ENCODE assay signal across 9 mouse cellular contexts in the genomic region with DNA sequence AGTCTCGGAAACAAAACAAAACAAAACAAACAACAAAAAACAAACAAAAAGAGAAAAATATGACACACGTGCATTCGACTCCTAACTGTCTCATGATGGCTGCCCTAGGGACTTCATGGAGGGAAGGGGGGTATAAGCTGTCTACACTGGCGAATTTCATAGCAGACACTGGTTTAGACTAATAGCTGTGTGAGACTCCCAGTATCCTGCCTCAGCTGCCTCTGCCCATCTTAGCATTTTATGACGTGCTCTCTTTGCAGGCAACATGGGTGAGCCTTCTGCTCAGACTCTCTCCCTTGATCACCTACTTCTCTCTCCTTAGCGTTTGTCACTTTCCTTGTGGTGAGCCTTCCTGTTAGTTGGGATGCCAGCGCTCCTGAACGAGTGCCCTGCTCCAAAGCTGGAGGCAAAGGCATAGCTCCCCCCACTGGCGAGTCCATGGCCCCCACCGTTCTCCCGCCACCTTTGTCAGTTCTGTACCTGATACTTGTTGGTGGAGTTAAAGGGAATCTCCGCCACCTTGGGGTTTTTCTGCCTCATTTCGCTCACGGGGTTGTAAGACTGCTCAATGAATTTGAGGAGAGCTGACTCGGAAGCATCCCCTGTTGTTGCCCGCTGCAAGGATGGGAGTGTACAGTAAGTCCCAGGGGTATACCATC. TPM values are rescaled to one million over a fixed set of nuclear protein-coding genes. Genes with fewer than 3 reads are reported as not detected.
DNase-seq lines count a peak whose midpoint lies in the region; ATAC-seq and TF ChIP-seq lines count a peak whose summit lies in the region.
"Had no signal": no experiment of that assay in that cellular context is flagged by ENCODE, and none has a peak within 500 bp of the region (broad histone marks: within the 10 kb centered on the region; RNA-seq: fewer than 3 reads in every experiment).

No protein-coding gene starts in this region.

- no peak overlapping the region for H3K9ac ChIP-seq in forebrain, embryonic 11.5 days (ENCODE audit: low read length)
- H3K9ac ChIP-seq in neural tube, embryonic 15.5 days (replicated peaks): no peak overlapping the region
- H3K9ac ChIP-seq: stomach, embryonic 15.5 days had no signal

- peak; percentile 21 for TF ChIP-seq CTCF in left cerebral cortex, adult 2 months (IDR thresholded peaks at IDR 0.05)

- no peak for DNase-seq in left cerebral cortex, adult 2 months (ENCODE audit: extremely low spot score in 1 of 2, low spot score in 2 of 2)
- DNase-seq in left cerebral cortex, postnatal 14 days (ENCODE audit: low spot score in 2 of 2): no peak
- peak; percentile 60 to 63 for DNase-seq in cerebellum, adult 18-20 months
- peak; percentile 57 for DNase-seq in forebrain, embryonic 11.5 days (ENCODE audit: low spot score)
- DNase-seq in kidney, postnatal 10 days: peak; percentile 58
- DNase-seq in thymus, postnatal 25 days: no peak
- DNase-seq in Muller cell, postnatal 12 days (ENCODE audit: inconsistent ontology term): no peak

- intact Hi-C loops in left cerebral cortex, adult 2 months (cut with DNase I): no loop called here
- intact Hi-C loops in left cerebral cortex, postnatal 14 days (cut with DNase I): no loop called here

- no peak overlapping the region for H3K27ac ChIP-seq in left cerebral cortex, adult 2 months
- H3K27ac ChIP-seq in forebrain, embryonic 11.5 days (ENCODE audit: low read depth, low read length): no peak overlapping the region
- H3K27ac ChIP-seq in neural tube, embryonic 15.5 days (replicated peaks): no peak overlapping the region
- H3K27ac ChIP-seq: stomach, embryonic 15.5 days had no signal

- H3K9me3 ChIP-seq in forebrain, embryonic 11.5 days (ENCODE audit: control insufficient read depth, low read length): no peaks in the 10 kb centered on the region
- H3K9me3 ChIP-seq in neural tube, embryonic 15.5 days (replicated peaks): no peaks in the 10 kb centered on the region
- H3K9me3 ChIP-seq: stomach, embryonic 15.5 days had no signal

- no peak overlapping the region for H3K4me2 ChIP-seq in forebrain, embryonic 11.5 days (ENCODE audit: low read depth, low read length, severe bottlenecking)
- peak overlapping the region; percentile 25 for H3K4me2 ChIP-seq in neural tube, embryonic 15.5 days

- 30% methylated on average over 16 of the region's 16 CpGs for WGBS in forebrain, embryonic 11.5 days
- 37% methylated on average over 16 of the region's 16 CpGs for WGBS in neural tube, embryonic 15.5 days

- H3K27me3 ChIP-seq in forebrain, embryonic 11.5 days (ENCODE audit: control insufficient read depth, insufficient read depth, low read length): no peaks in the 10 kb centered on the region
- H3K27me3 ChIP-seq in neural tube, embryonic 15.5 days (replicated peaks): peaks cover 3% of the 10 kb centered on the region; the same call in 1 of the 2 replicates

- H3K4me1 ChIP-seq in forebrain, embryonic 11.5 days (replicated peaks; ENCODE audit: control insufficient read depth, insufficient read depth, low read length): peaks cover 10% of the 10 kb centered on the region
- peaks cover 10% of the 10 kb centered on the region for H3K4me1 ChIP-seq in neural tube, embryonic 15.5 days

- H3K36me3 ChIP-seq in forebrain, embryonic 11.5 days (ENCODE audit: control insufficient read depth, insufficient read depth, low read length): no peaks in the 10 kb centered on the region
- no peaks in the 10 kb centered on the region for H3K36me3 ChIP-seq in neural tube, embryonic 15.5 days
- H3K36me3 ChIP-seq: stomach, embryonic 15.5 days had no signal

- no peak for ATAC-seq in forebrain, embryonic 11.5 days (replicated peaks; ENCODE audit: low FRiP score)
- no peak for ATAC-seq in neural tube, embryonic 15.5 days (ENCODE audit: low FRiP score)

- no peak overlapping the region for H3K4me3 ChIP-seq in left cerebral cortex, adult 2 months
- no peak overlapping the region for H3K4me3 ChIP-seq in forebrain, embryonic 11.5 days (ENCODE audit: low read depth, low read length)
- H3K4me3 ChIP-seq in neural tube, embryonic 15.5 days (replicated peaks): no peak overlapping the region
- H3K4me3 ChIP-seq: stomach, embryonic 15.5 days had no signal

RNA-seq across cellular contexts. Expression of gene Atp1a4, which starts 14.5 kb away (rescaled TPM):
- total RNA-seq in left cerebral cortex, adult 2 months (2021): not detected
- not detected for total RNA-seq in left cerebral cortex, postnatal 14 days (2021)
- 0.08 TPM in 1 of 2 replicates, not detected in the other for polyA plus RNA-seq in forebrain, embryonic 11.5 days (2014; fragmentation: Nextera tagmentation; extraction: Ambion mirVana)
- 0.05 TPM in 1 of 2 replicates, not detected in the other for polyA plus RNA-seq in neural tube, embryonic 15.5 days (2015; fragmentation: Nextera tagmentation; extraction: Ambion mirVana)
- polyA plus RNA-seq: stomach, embryonic 15.5 days had no signal

RNA-seq across cellular contexts. Expression of gene Igsf8, which starts 17.8 kb away (rescaled TPM):
- 100 to 1,000 TPM; 257 to 260 TPM for total RNA-seq in left cerebral cortex, adult 2 months (2021)
- total RNA-seq in left cerebral cortex, postnatal 14 days (2021): 100 to 1,000 TPM; 231 to 244 TPM
- 104 and 122 TPM in 2 replicates for polyA plus RNA-seq in forebrain, embryonic 11.5 days (2014; fragmentation: Nextera tagmentation; extraction: Ambion mirVana)
- 70.9 and 71.3 TPM in 2 replicates for polyA plus RNA-seq in neural tube, embryonic 15.5 days (2015; fragmentation: Nextera tagmentation; extraction: Ambion mirVana)

RNA-seq across cellular contexts. Expression of gene Casq1, which starts 24.0 kb away (rescaled TPM):
- under 1 TPM in 1 of 2 experiments, not detected in 1; 0.48 TPM for total RNA-seq in left cerebral cortex, adult 2 months (2021)
- total RNA-seq in left cerebral cortex, postnatal 14 days (2021): under 1 TPM in 1 of 2 experiments, not detected in 1; 0.55 TPM
- 1.1 and 2.0 TPM in 2 replicates for polyA plus RNA-seq in forebrain, embryonic 11.5 days (2014; fragmentation: Nextera tagmentation; extraction: Ambion mirVana)
- 3.8 and 4.0 TPM in 2 replicates for polyA plus RNA-seq in neural tube, embryonic 15.5 days (2015; fragmentation: Nextera tagmentation; extraction: Ambion mirVana)

RNA-seq across cellular contexts. Expression of gene Pea15a, which starts 37.1 kb away (rescaled TPM):
- 100 to 1,000 TPM; 387 to 422 TPM for total RNA-seq in left cerebral cortex, adult 2 months (2021)
- total RNA-seq in left cerebral cortex, postnatal 14 days (2021): 100 to 1,000 TPM; 377 to 379 TPM
- 371 and 409 TPM in 2 replicates for polyA plus RNA-seq in forebrain, embryonic 11.5 days (2014; fragmentation: Nextera tagmentation; extraction: Ambion mirVana)
- polyA plus RNA-seq in neural tube, embryonic 15.5 days (2015; fragmentation: Nextera tagmentation; extraction: Ambion mirVana): 378 and 415 TPM in 2 replicates

RNA-seq across cellular contexts. Expression of gene Atp1a2, which starts 54.2 kb away (rescaled TPM):
- 100 to 1,000 TPM; 628 to 676 TPM for total RNA-seq in left cerebral cortex, adult 2 months (2021)
- 100 to 1,000 TPM; 571 to 592 TPM for total RNA-seq in left cerebral cortex, postnatal 14 days (2021)
- polyA plus RNA-seq in forebrain, embryonic 11.5 days (2014; fragmentation: Nextera tagmentation; extraction: Ambion mirVana): 1.5 and 2.1 TPM in 2 replicates
- polyA plus RNA-seq in neural tube, embryonic 15.5 days (2015; fragmentation: Nextera tagmentation; extraction: Ambion mirVana): 57.9 and 63.1 TPM in 2 replicates

Comparison
In these comparisons a context has a peak if more than half of its experiments do, and no peak if none do; other contexts are left out.
1. DNase-seq: peak in cerebellum, adult 18-20 months (2 of 2), forebrain, embryonic 11.5 days (single experiment) and kidney, postnatal 10 days (single experiment); none in left cerebral cortex, adult 2 months (0 of 2), left cerebral cortex, postnatal 14 days (0 of 2), thymus, postnatal 25 days (single experiment) and Muller cell, postnatal 12 days (single experiment).